In the genomic region with DNA sequence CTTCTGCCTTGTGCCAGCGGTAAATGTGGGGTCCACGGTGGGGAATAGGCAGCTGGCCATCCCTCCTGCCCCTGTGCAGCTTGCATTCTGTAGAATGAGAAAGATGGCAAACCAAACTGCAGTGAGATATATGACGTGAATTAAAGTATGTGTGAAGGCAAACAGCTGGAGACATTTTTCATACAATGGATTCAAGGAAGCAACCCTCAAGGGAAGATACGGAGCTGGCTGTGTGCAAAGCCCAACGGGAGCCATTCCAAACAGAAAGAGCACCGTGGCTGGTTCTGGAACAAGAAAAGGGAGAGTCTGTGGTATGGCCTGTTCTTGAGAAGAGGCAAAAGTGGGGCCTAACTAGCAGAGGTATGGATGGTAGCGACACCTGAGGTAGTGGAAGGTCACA, we compare ENCODE assay signal across 27 mouse cellular contexts. TPM values are rescaled to one million over a fixed set of nuclear protein-coding genes. Genes with fewer than 3 reads are reported as not detected.
"Had no signal": no experiment of that assay in that cellular context is flagged by ENCODE, and none has a peak within 500 bp of the region (broad histone marks: within the 10 kb centered on the region; RNA-seq: fewer than 3 reads in every experiment).

No protein-coding gene starts in this region.

- H3K4me1 ChIP-seq: intestine, embryonic 15.5 days; liver, embryonic 13.5 days had no signal

- H3K9me3 ChIP-seq: heart, embryonic 13.5 days; heart, embryonic 15.5 days; hindbrain, embryonic 10.5 days; hindbrain, embryonic 12.5 days; intestine, embryonic 15.5 days; limb, embryonic 10.5 days; limb, embryonic 12.5 days; liver, embryonic 13.5 days had no signal

- H3K27ac ChIP-seq: gastrocnemius, adult 2 months; heart, adult 2 months; heart, embryonic 13.5 days; heart, embryonic 15.5 days; hindbrain, embryonic 10.5 days; hindbrain, embryonic 12.5 days; hindbrain, embryonic 14.5 days; intestine, embryonic 15.5 days; layer of hippocampus, adult 2 months; left cerebral cortex, adult 2 months; limb, embryonic 10.5 days; limb, embryonic 12.5 days; liver, embryonic 13.5 days had no signal

- H3K27me3 ChIP-seq: heart, embryonic 13.5 days; heart, embryonic 15.5 days; hindbrain, embryonic 12.5 days; intestine, embryonic 15.5 days had no signal

- DNase-seq: forebrain, postnatal 0 days; gastrocnemius, adult 2 months; gastrocnemius, postnatal 10 days; gastrocnemius, postnatal 25 days; heart, adult 2 months; kidney, adult 18-20 months; kidney, adult 8-10 months; kidney, postnatal 10 days; kidney, postnatal 25 days; liver; liver, embryonic 13.5 days had no signal

- H3K4me3 ChIP-seq: gastrocnemius, adult 2 months; heart, adult 2 months; heart, embryonic 13.5 days; heart, embryonic 15.5 days; hindbrain, embryonic 10.5 days; hindbrain, embryonic 12.5 days; intestine, embryonic 15.5 days; layer of hippocampus, adult 2 months; left cerebral cortex, adult 2 months; limb, embryonic 10.5 days; limb, embryonic 12.5 days; liver, embryonic 13.5 days had no signal

- H3K36me3 ChIP-seq: heart, embryonic 13.5 days; heart, embryonic 15.5 days; hindbrain, embryonic 10.5 days; hindbrain, embryonic 12.5 days; intestine, embryonic 15.5 days; limb, embryonic 10.5 days; limb, embryonic 12.5 days; liver, embryonic 13.5 days had no signal

- H3K9ac ChIP-seq: forebrain, postnatal 0 days; heart, embryonic 13.5 days; heart, embryonic 15.5 days; hindbrain, embryonic 12.5 days; hindbrain, embryonic 14.5 days; intestine, embryonic 15.5 days; limb, embryonic 12.5 days; liver, embryonic 13.5 days had no signal

- ATAC-seq: forebrain, postnatal 0 days; hindbrain, embryonic 16.5 days; inflammation-experienced regulatory T-cells, adult 6 months; intestine, embryonic 15.5 days; intestine, postnatal 0 days had no signal

- H3K4me2 ChIP-seq: heart, embryonic 11.5 days; heart, embryonic 13.5 days; heart, embryonic 15.5 days; hindbrain, embryonic 12.5 days; hindbrain, embryonic 14.5 days; intestine, embryonic 15.5 days; limb, embryonic 12.5 days; liver, embryonic 11.5 days; liver, embryonic 13.5 days had no signal

RNA-seq across cellular contexts. Expression of a gene that starts 20.9 kb away (rescaled TPM):
- total RNA-seq: granulocyte monocyte progenitor cell, adult 5-6 weeks had no signal
